Mouse (Mus musculus): ENCODE data around the gene Itgb5. TPM values are rescaled to one million over a fixed set of nuclear protein-coding genes. Genes with fewer than 3 reads are reported as not detected.

Itgb5 gene
- total and polyA plus RNA-seq, 3 experiments, result 0.27 to 0.58 TPM; not detected in 1

DNA sequence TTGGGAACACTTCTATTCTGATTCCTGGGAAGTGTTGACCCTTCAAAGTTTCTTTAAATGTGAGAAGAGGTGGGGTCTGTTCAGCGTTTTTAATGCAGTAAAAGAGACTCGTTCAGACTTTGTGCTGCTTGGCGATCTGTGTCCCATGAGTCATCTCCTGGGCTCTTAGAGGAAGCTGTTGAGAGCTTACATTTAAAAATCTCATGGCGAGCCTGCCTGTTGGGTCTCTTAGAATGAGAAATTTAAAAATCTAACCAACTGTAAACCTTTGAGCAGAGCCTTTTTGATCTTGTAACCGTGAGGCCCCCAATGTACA is 93.5 kb downstream of the Itgb5 start:
- Histone ChIP-seq H3K27me3 (ENCODE audit: control insufficient read depth in 1 of 2, insufficient read depth in 2 of 2, low read length in 2 of 2) (no peaks in the 10 kb centered on the region), H3K9ac (ENCODE audit: control insufficient read depth, low read depth, low read length, poor library complexity, severe bottlenecking) (peak overlapping the region; percentile 61), H3K36me3 (ENCODE audit: control insufficient read depth in 1 of 2, insufficient read depth in 2 of 2, low read length in 2 of 2) (peaks cover 0 to 11% of the 10 kb centered on the region in 2 experiments; a peak in 2 of 4 replicates), H3K4me3 (ENCODE audit: control insufficient read depth in 1 of 2, insufficient read depth in 1 of 2, low read depth in 2 of 2, low read length in 2 of 2) (peak overlapping the region; percentile 41 to 50), H3K27ac (ENCODE audit: control insufficient read depth, low read depth, low read length) (peak overlapping the region; percentile 88), H3K4me1 (ENCODE audit: control insufficient read depth in 1 of 2, insufficient read depth in 2 of 2, low read length in 2 of 2) (peaks cover 0 to 23% of the 10 kb centered on the region in 2 experiments; a peak in 3 of 4 replicates), H3K79me2 (ENCODE audit: control insufficient read depth, insufficient read depth, low read length, poor library complexity) (no peaks in the 10 kb centered on the region), H3K9me3 (replicated peaks; ENCODE audit: insufficient read depth, low read length) (no peaks in the 10 kb centered on the region)
- TF ChIP-seq GATA1 (IDR thresholded peaks at IDR 0.05; ENCODE audit: low read depth, low read length), result no peak
- DNase-seq (ENCODE audit: low read depth, low spot score), result peak; percentile 79

GRCm38 (mm10) chr16:33923758-33924157 is 94.3 kb downstream of the Itgb5 start:
- peak; percentile 77 for DNase-seq (ENCODE audit: low read depth, low spot score)
- no peaks in the 10 kb centered on the region for H3K27me3 ChIP-seq (ENCODE audit: control insufficient read depth in 1 of 2, insufficient read depth in 2 of 2, low read length in 2 of 2)
- peaks cover 0 to 12% of the 10 kb centered on the region in 2 experiments; a peak in 2 of 4 replicates for H3K36me3 ChIP-seq (ENCODE audit: control insufficient read depth in 1 of 2, insufficient read depth in 2 of 2, low read length in 2 of 2)
- H3K79me2 ChIP-seq (ENCODE audit: control insufficient read depth, insufficient read depth, low read length, poor library complexity), result no peaks in the 10 kb centered on the region
- H3K27ac ChIP-seq (ENCODE audit: control insufficient read depth, low read depth, low read length), result peak overlapping the region; percentile 88
- no peaks in the 10 kb centered on the region for H3K9me3 ChIP-seq (replicated peaks; ENCODE audit: insufficient read depth, low read length)
- H3K4me1 ChIP-seq (ENCODE audit: control insufficient read depth in 1 of 2, insufficient read depth in 2 of 2, low read length in 2 of 2), result peaks cover 0 to 27% of the 10 kb centered on the region in 2 experiments; a peak in 3 of 4 replicates
- peak overlapping the region; percentile 61 for H3K9ac ChIP-seq (ENCODE audit: control insufficient read depth, low read depth, low read length, poor library complexity, severe bottlenecking)
- peak overlapping the region; percentile 41 to 50 for H3K4me3 ChIP-seq (ENCODE audit: control insufficient read depth in 1 of 2, insufficient read depth in 1 of 2, low read depth in 2 of 2, low read length in 2 of 2)
- TF ChIP-seq ETS1 (IDR thresholded peaks at IDR 0.05; ENCODE audit: low read depth, low read length), result peak; percentile 39; the same call in 1 of the 2 replicates
- TF ChIP-seq KAT2A (conservative IDR thresholded peaks at IDR 0.05; ENCODE audit: low read depth, low read length), result no peak
- TF ChIP-seq CTCF (IDR thresholded peaks at IDR 0.05 in 2 of 3, conservative IDR thresholded peaks at IDR 0.05 in 1 of 3; ENCODE audit: control insufficient read depth in 1 of 3, insufficient read depth in 1 of 3, low read depth in 2 of 3, low read length in 3 of 3, poor library complexity in 1 of 3, severe bottlenecking in 1 of 3), result no peak
- no peak for TF ChIP-seq MYC (IDR thresholded peaks at IDR 0.05; ENCODE audit: low read depth, low read length)
- TF ChIP-seq MAFK (IDR thresholded peaks at IDR 0.05; ENCODE audit: borderline replicate concordance, low read depth, low read length), result no peak
- TF ChIP-seq ELF1 (IDR thresholded peaks at IDR 0.05; ENCODE audit: low read depth, low read length), result no peak
- TF ChIP-seq MYB (IDR thresholded peaks at IDR 0.05; ENCODE audit: low read depth, low read length), result no peak
- no peak for TF ChIP-seq ZC3H11A (IDR thresholded peaks at IDR 0.05; ENCODE audit: low read depth, low read length)
- no peak for TF ChIP-seq HCFC1 (IDR thresholded peaks at IDR 0.05; ENCODE audit: low read depth, low read length)
- no peak for TF ChIP-seq MAZ (IDR thresholded peaks at IDR 0.05; ENCODE audit: low read depth, low read length)
- peak; percentile 37 for TF ChIP-seq NELFE (IDR thresholded peaks at IDR 0.05; ENCODE audit: low read depth, low read length)
- TF ChIP-seq MEF2A (IDR thresholded peaks at IDR 0.05; ENCODE audit: extremely low read depth, insufficient replicate concordance, low read depth, low read length, poor library complexity, severe bottlenecking), result no peak
- TF ChIP-seq NRF1 (IDR thresholded peaks at IDR 0.05; ENCODE audit: insufficient read depth, low read depth, low read length, poor library complexity, severe bottlenecking), result no peak
- no peak for TF ChIP-seq JUND (IDR thresholded peaks at IDR 0.05; ENCODE audit: low read depth, low read length)
- TF ChIP-seq SMC3 (IDR thresholded peaks at IDR 0.05; ENCODE audit: low read depth, low read length), result no peak
- TF ChIP-seq MXI1 (IDR thresholded peaks at IDR 0.05; ENCODE audit: low read depth, low read length), result 0 out of 2 replicates have a peak, but pooled peaks have one; percentile 30
- TF ChIP-seq E2F4 (IDR thresholded peaks at IDR 0.05; ENCODE audit: borderline replicate concordance, low read depth, low read length), result no peak
- TF ChIP-seq USF1 (IDR thresholded peaks at IDR 0.05; ENCODE audit: low read depth, low read length), result no peak
- no peak for TF ChIP-seq USF2 (IDR thresholded peaks at IDR 0.05; ENCODE audit: borderline replicate concordance in 1 of 2, insufficient read depth in 1 of 2, low read depth in 1 of 2, low read length in 2 of 2)
- TF ChIP-seq MAX (IDR thresholded peaks at IDR 0.05; ENCODE audit: low read length), result no peak
- TF ChIP-seq POLR2AphosphoS5 (IDR thresholded peaks at IDR 0.05; ENCODE audit: borderline replicate concordance, low read depth, low read length), result no peak
- TF ChIP-seq BHLHE40 (IDR thresholded peaks at IDR 0.05; ENCODE audit: borderline replicate concordance, low read depth, low read length), result no peak
- no peak for TF ChIP-seq RAD21 (IDR thresholded peaks at IDR 0.05; ENCODE audit: low read depth, low read length)
- 0 out of 2 replicates have a peak, but pooled peaks have one; percentile 23 for TF ChIP-seq TBP (IDR thresholded peaks at IDR 0.05; ENCODE audit: low read depth, low read length)
- peak; percentile 70; the same call in 1 of the 2 replicates for TF ChIP-seq GATA1 (IDR thresholded peaks at IDR 0.05; ENCODE audit: low read depth, low read length)
- no peak for TF ChIP-seq CHD1 (IDR thresholded peaks at IDR 0.05; ENCODE audit: low read depth, low read length)
- TF ChIP-seq POLR2AphosphoS2 (IDR thresholded peaks at IDR 0.05; ENCODE audit: low read length), result no peak
- TF ChIP-seq RCOR1 (IDR thresholded peaks at IDR 0.05; ENCODE audit: low read depth, low read length), result no peak; the same call in 1 of the 2 replicates
- TF ChIP-seq GABPA (IDR thresholded peaks at IDR 0.05; ENCODE audit: low read depth, low read length), result no peak
- TF ChIP-seq SIN3A (IDR thresholded peaks at IDR 0.05; ENCODE audit: low read length), result no peak
- TF ChIP-seq UBTF (IDR thresholded peaks at IDR 0.05; ENCODE audit: borderline replicate concordance, insufficient read depth, low read depth, low read length), result no peak
